Mouse (Mus musculus): ENCODE data around the gene Mtcl1. TPM values are rescaled to one million over a fixed set of nuclear protein-coding genes. Genes with fewer than 3 reads are reported as not detected.

The Mtcl1 gene
- polyA plus RNA-seq, 1 experiment from 2014 or later: 10.4 TPM

GRCm38 (mm10) chr17:66479813-66480490, 30.4 kb upstream of the Mtcl1 start:
- no peak for ATAC-seq (ENCODE audit: insufficient number of reproducible peaks, insufficient read depth, low FRiP score, low TSS enrichment)
- WGBS: 7% methylated on average over 21 of the region's 21 CpGs
- Histone ChIP-seq H3K36me3 (no peaks in the 10 kb centered on the region), H3K4me3 (peak overlapping the region; percentile 17), H3K4me2 (replicated peaks) (peak overlapping the region; percentile 43), H3K9ac (no peak overlapping the region), H3K9me3 (no peaks in the 10 kb centered on the region), H3K27me3 (peaks cover 26% of the 10 kb centered on the region), H3K27ac (no peak overlapping the region), H3K4me1 (peaks cover 6% of the 10 kb centered on the region; the same call in 1 of the 2 replicates)

GRCm38 (mm10) chr17:66479311-66479710, 29.8 kb upstream of the Mtcl1 start:
- H3K9me3 ChIP-seq: peaks cover 6% of the 10 kb centered on the region; the same call in 1 of the 2 replicates
- H3K9ac ChIP-seq: no peak overlapping the region
- ATAC-seq (ENCODE audit: insufficient number of reproducible peaks, insufficient read depth, low FRiP score, low TSS enrichment): peak; percentile 54
- peak overlapping the region; percentile 17 for H3K4me3 ChIP-seq
- H3K36me3 ChIP-seq: no peaks in the 10 kb centered on the region
- no peak overlapping the region for H3K27ac ChIP-seq
- 11% methylated on average over 13 of the region's 13 CpGs for WGBS
- H3K4me1 ChIP-seq: peaks cover 6% of the 10 kb centered on the region; the same call in 1 of the 2 replicates
- H3K4me2 ChIP-seq (replicated peaks): peak overlapping the region; percentile 43
- H3K27me3 ChIP-seq: peaks cover 22% of the 10 kb centered on the region

GRCm38 (mm10) chr17:66473205-66473604, 23.7 kb upstream of the Mtcl1 start:
- no peak overlapping the region for H3K27ac ChIP-seq
- H3K4me3 ChIP-seq: no peak overlapping the region
- H3K4me1 ChIP-seq: no peaks in the 10 kb centered on the region
- H3K36me3 ChIP-seq: no peaks in the 10 kb centered on the region
- no peak for ATAC-seq (ENCODE audit: insufficient number of reproducible peaks, insufficient read depth, low FRiP score, low TSS enrichment)
- no peak overlapping the region for H3K4me2 ChIP-seq (replicated peaks)
- H3K9me3 ChIP-seq: peaks cover 6% of the 10 kb centered on the region; the same call in 1 of the 2 replicates
- no peaks in the 10 kb centered on the region for H3K27me3 ChIP-seq
- 86% methylated on average over 1 of the region's 1 CpGs for WGBS
- no peak overlapping the region for H3K9ac ChIP-seq

- Histone ChIP-seq H3K9me3 (peaks cover 6% of the 10 kb centered on the region; the same call in 1 of the 2 replicates), H3K4me1 (no peaks in the 10 kb centered on the region), H3K36me3 (no peaks in the 10 kb centered on the region), H3K9ac (no peak overlapping the region), H3K27me3 (no peaks in the 10 kb centered on the region), H3K27ac (no peak overlapping the region), H3K4me3 (no peak overlapping the region), H3K4me2 (replicated peaks) (no peak overlapping the region)
- WGBS: 67% methylated on average over 5 of the region's 5 CpGs
- ATAC-seq (ENCODE audit: insufficient number of reproducible peaks, insufficient read depth, low FRiP score, low TSS enrichment): no peak
Observed at GRCm38 (mm10) chr17:66471775-66472174, 22.2 kb upstream of the Mtcl1 start.

- Histone ChIP-seq H3K27me3 (no peaks in the 10 kb centered on the region), H3K9me3 (peaks cover 6% of the 10 kb centered on the region; the same call in 1 of the 2 replicates), H3K9ac (no peak overlapping the region), H3K4me1 (no peaks in the 10 kb centered on the region), H3K36me3 (no peaks in the 10 kb centered on the region), H3K27ac (no peak overlapping the region), H3K4me3 (no peak overlapping the region), H3K4me2 (replicated peaks) (no peak overlapping the region)
- 75% methylated on average over 4 of the region's 4 CpGs for WGBS
- ATAC-seq (ENCODE audit: insufficient number of reproducible peaks, insufficient read depth, low FRiP score, low TSS enrichment): no peak
Observed at GRCm38 (mm10) chr17:66471252-66471651, 21.7 kb upstream of the Mtcl1 start.

GRCm38 (mm10) chr17:66470020-66470419, 20.5 kb upstream of the Mtcl1 start:
- no peak for ATAC-seq (ENCODE audit: insufficient number of reproducible peaks, insufficient read depth, low FRiP score, low TSS enrichment)
- no peaks in the 10 kb centered on the region for H3K4me1 ChIP-seq
- H3K27me3 ChIP-seq: no peaks in the 10 kb centered on the region
- H3K36me3 ChIP-seq: no peaks in the 10 kb centered on the region
- 29% methylated on average over 8 of the region's 8 CpGs for WGBS
- no peak overlapping the region for H3K4me3 ChIP-seq
- peaks cover 6% of the 10 kb centered on the region; the same call in 1 of the 2 replicates for H3K9me3 ChIP-seq
- no peak overlapping the region for H3K27ac ChIP-seq
- H3K9ac ChIP-seq: no peak overlapping the region
- H3K4me2 ChIP-seq (replicated peaks): no peak overlapping the region

- Histone ChIP-seq H3K9me3 (no peaks in the 10 kb centered on the region), H3K4me1 (no peaks in the 10 kb centered on the region), H3K4me3 (no peak overlapping the region), H3K36me3 (no peaks in the 10 kb centered on the region), H3K4me2 (replicated peaks) (no peak overlapping the region), H3K27ac (no peak overlapping the region), H3K27me3 (peaks cover 5% of the 10 kb centered on the region; the same call in 1 of the 2 replicates), H3K9ac (no peak overlapping the region)
- 80% methylated on average over 1 of the region's 1 CpGs for WGBS
- 0 out of 2 replicates have a peak, but pooled peaks have one; percentile 15 for ATAC-seq (ENCODE audit: insufficient number of reproducible peaks, insufficient read depth, low FRiP score, low TSS enrichment)
Observed at GRCm38 (mm10) chr17:66457278-66457677, 7.7 kb upstream of the Mtcl1 start.

- Histone ChIP-seq H3K4me3 (no peak overlapping the region), H3K36me3 (no peaks in the 10 kb centered on the region), H3K9me3 (no peaks in the 10 kb centered on the region), H3K4me2 (replicated peaks) (0 out of 2 replicates have a peak overlapping the region, but pooled peaks have one; percentile 89), H3K4me1 (peaks cover 29% of the 10 kb centered on the region), H3K27ac (no peak overlapping the region), H3K27me3 (peaks cover 20% of the 10 kb centered on the region), H3K9ac (no peak overlapping the region)
- WGBS: 2% methylated on average over 11 of the region's 11 CpGs
- no peak for ATAC-seq (ENCODE audit: insufficient number of reproducible peaks, insufficient read depth, low FRiP score, low TSS enrichment)
Observed at GRCm38 (mm10) chr17:66451143-66451542, 1.6 kb upstream of the Mtcl1 start.

- 4% methylated on average over 18 of the region's 18 CpGs for WGBS
- Histone ChIP-seq H3K4me2 (replicated peaks) (peak overlapping the region; percentile 89), H3K27me3 (peaks cover 20% of the 10 kb centered on the region), H3K27ac (no peak overlapping the region), H3K36me3 (no peaks in the 10 kb centered on the region), H3K9me3 (no peaks in the 10 kb centered on the region), H3K4me3 (peak overlapping the region; percentile 79), H3K4me1 (peaks cover 34% of the 10 kb centered on the region), H3K9ac (no peak overlapping the region)
- no peak for ATAC-seq (ENCODE audit: insufficient number of reproducible peaks, insufficient read depth, low FRiP score, low TSS enrichment)
Observed at GRCm38 (mm10) chr17:66450526-66451070, 1.0 kb upstream of the Mtcl1 start.

- under 1% methylated on average over 98 of the region's 136 CpGs for WGBS
- ATAC-seq (ENCODE audit: insufficient number of reproducible peaks, insufficient read depth, low FRiP score, low TSS enrichment): peak; percentile 7; the same call in 1 of the 2 replicates
Observed at GRCm38 (mm10) chr17:66448421-66449405, 837 bp downstream of the Mtcl1 start.

GRCm38 (mm10) chr17:66447978-66448377, 1.6 kb downstream of the Mtcl1 start:
- peaks cover 41% of the 10 kb centered on the region for H3K4me1 ChIP-seq

More at GRCm38 (mm10) chr17:66448421-66449405, 837 bp downstream of the Mtcl1 start:
- peaks cover 41% of the 10 kb centered on the region for H3K4me1 ChIP-seq
- H3K4me3 ChIP-seq: peak overlapping the region; percentile 79
- no peaks in the 10 kb centered on the region for H3K9me3 ChIP-seq
- H3K4me2 ChIP-seq (replicated peaks): peak overlapping the region; percentile 89
- peaks cover 20% of the 10 kb centered on the region for H3K27me3 ChIP-seq
- H3K36me3 ChIP-seq: no peaks in the 10 kb centered on the region
- peak overlapping the region; percentile 76 for H3K27ac ChIP-seq
- H3K9ac ChIP-seq: peak overlapping the region; percentile 91

More at GRCm38 (mm10) chr17:66447978-66448377, 1.6 kb downstream of the Mtcl1 start:
- no peaks in the 10 kb centered on the region for H3K9me3 ChIP-seq
- peak overlapping the region; percentile 91 for H3K9ac ChIP-seq
- 3% methylated on average over 13 of the region's 13 CpGs for WGBS
- H3K4me3 ChIP-seq: peak overlapping the region; percentile 79
- no peak overlapping the region for H3K27ac ChIP-seq
- no peaks in the 10 kb centered on the region for H3K36me3 ChIP-seq
- peaks cover 20% of the 10 kb centered on the region for H3K27me3 ChIP-seq
- ATAC-seq (ENCODE audit: insufficient number of reproducible peaks, insufficient read depth, low FRiP score, low TSS enrichment): no peak
- H3K4me2 ChIP-seq (replicated peaks): peak overlapping the region; percentile 89
